Mouse (Mus musculus) cerebellum, adult 2 months (tissue): ENCODE measurements around the gene Atp2b2. TPM values are rescaled to one million over a fixed set of nuclear protein-coding genes. Genes with fewer than 3 reads are reported as not detected.

Experiments used
- DNase-seq, 2 experiments: peaks; one replicate each; pipeline ENCODE4 v3.0.0; 2021
- H3K27ac ChIP-seq: fragments of 200-500 bp; 2 replicates; pipeline ENCODE4 v1.5.1; 2012; ENCODE audit warnings: low read length, control low read depth, inconsistent platforms; ENCODE audit not compliant: insufficient read depth
- H3K27me3 ChIP-seq: fragments of 200-500 bp; 2 replicates; pipeline ENCODE4 v1.6.1; 2012; ENCODE audit warnings: inconsistent platforms, mild to moderate bottlenecking, low read length, moderate library complexity; ENCODE audit not compliant: control insufficient read depth, insufficient read depth
- H3K4me1 ChIP-seq: fragments of 200-500 bp; 2 replicates; pipeline ENCODE4 v1.6.1; 2011; ENCODE audit warnings: low read length; ENCODE audit not compliant: control insufficient read depth, insufficient read depth
- H3K4me3 ChIP-seq: fragments of 200-500 bp; replicated peaks from 2 replicates; pipeline ENCODE3; 2011; ENCODE audit warnings: mild to moderate bottlenecking, low read depth, low read length, control low read depth; ENCODE audit not compliant: insufficient read depth
- CTCF ChIP-seq: fragments of 200-500 bp; IDR thresholded peaks from 2 replicates; pipeline ENCODE4 v1.5.1; 2011; ENCODE audit warnings: low read depth, mild to moderate bottlenecking, control low read depth, low read length, moderate library complexity, borderline replicate concordance; ENCODE audit not compliant: insufficient read depth
- POLR2A ChIP-seq: fragments of 200-500 bp; IDR thresholded peaks from 2 replicates; pipeline ENCODE4 v1.6.1; 2011; ENCODE audit warnings: low read length, control low read depth, borderline replicate concordance; ENCODE audit not compliant: insufficient read depth
- WGBS: fragments of 180-500 bp; shearing (Covaris S2); methylation state at CpG from one replicate; pipeline ENCODE4 v1.1.7; 2018; 5-methylcytosine and 5-hydroxymethylcytosine counted together
- polyA plus RNA-seq: library from polyadenylated mRNA; depleted of rRNA; stranded (reverse); fragments of >200 nt; gene quantifications from 2 replicates; pipeline ENCODE4 v1.2.3, GENCODE M21; 2012

Gene Atp2b2
- polyA plus RNA-seq, 1 experiment, result 217 TPM

DNA sequence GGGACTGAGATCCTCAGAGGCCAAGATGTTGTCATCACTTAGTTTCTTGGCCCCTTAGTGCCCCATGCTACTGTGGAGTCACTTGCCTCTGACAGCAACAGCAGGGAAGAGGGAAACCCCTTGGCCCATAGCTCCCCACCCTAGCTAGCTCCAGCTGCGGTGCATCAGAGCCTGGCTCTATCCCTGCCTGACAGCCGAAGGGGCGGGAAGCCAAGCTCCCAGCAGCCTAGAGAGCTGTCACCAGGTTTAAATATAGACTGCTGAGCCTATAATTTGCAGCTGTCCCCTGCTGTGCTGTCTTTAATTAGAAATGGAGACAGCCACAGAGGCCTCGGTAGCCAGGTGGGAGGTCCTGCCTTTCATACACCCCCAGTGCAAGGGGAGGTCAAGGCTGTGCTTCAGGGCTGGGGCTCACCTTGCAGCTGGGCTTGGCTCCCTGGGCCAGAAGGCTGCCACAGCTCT is 247.1 kb downstream of the Atp2b2 start:
- WGBS, result 0% methylated on average over 4 of the region's 4 CpGs
- H3K4me1 ChIP-seq, result peaks cover 16% of the 10 kb centered on the region
- no peak overlapping the region for H3K4me3 ChIP-seq
- no peaks in the 10 kb centered on the region for H3K27me3 ChIP-seq
- peak overlapping the region; percentile 33; the same call in 1 of the 2 replicates for H3K27ac ChIP-seq
- DNase-seq, result peak; percentile 57 to 68
- TF ChIP-seq POLR2A (no peak), CTCF (no peak)

DNA sequence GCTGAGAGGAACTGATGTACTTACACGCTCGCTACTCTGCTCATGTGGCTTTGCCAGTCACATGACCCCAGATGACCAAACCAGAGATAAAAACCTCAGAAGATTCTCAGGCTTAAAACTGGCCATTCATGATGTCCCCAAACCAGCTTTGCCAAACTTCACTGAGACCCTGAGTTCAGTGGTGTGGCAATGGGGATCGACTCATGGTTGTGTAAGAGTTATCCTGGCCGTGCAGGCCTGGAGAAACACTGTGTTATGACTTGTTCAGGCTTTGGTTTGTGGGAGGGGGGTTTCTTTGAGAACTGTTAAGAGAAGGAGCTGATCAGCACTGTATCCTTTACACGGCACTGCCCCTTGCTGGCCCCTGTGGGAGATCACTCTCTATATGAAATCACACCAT is 250.0 kb downstream of the Atp2b2 start:
- WGBS, result 67% methylated on average over 5 of the region's 5 CpGs

DNA sequence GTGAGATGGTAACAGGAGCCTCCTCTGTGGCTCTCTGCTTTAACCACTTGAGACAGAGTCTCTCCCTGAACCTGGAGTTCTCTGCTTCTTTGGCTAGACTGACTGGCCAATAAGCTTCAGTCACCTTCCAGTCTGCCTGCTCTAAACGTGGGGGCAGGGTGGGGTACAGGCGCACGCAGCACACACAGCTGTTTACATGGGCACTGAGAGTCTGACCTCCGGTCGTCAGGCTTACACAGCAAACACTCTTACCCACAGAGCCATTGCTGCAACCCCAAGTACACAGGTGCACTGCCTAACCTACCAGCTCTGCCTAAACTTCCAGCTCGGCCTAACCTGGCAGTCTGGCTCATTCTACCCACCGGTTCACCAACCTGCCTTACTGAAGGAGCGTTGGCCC is 251.4 kb downstream of the Atp2b2 start:
- H3K4me3 ChIP-seq, result no peak overlapping the region
- TF ChIP-seq POLR2A (no peak), CTCF (no peak)
- H3K4me1 ChIP-seq, result peaks cover 13% of the 10 kb centered on the region

More for the DNA sequence above, 250.0 kb downstream of the Atp2b2 start:
- Histone ChIP-seq H3K27me3 (no peaks in the 10 kb centered on the region), H3K4me1 (peaks cover 16% of the 10 kb centered on the region), H3K27ac (no peak overlapping the region), H3K4me3 (no peak overlapping the region)
- TF ChIP-seq CTCF (no peak), POLR2A (no peak)
- DNase-seq, result no peak

DNA sequence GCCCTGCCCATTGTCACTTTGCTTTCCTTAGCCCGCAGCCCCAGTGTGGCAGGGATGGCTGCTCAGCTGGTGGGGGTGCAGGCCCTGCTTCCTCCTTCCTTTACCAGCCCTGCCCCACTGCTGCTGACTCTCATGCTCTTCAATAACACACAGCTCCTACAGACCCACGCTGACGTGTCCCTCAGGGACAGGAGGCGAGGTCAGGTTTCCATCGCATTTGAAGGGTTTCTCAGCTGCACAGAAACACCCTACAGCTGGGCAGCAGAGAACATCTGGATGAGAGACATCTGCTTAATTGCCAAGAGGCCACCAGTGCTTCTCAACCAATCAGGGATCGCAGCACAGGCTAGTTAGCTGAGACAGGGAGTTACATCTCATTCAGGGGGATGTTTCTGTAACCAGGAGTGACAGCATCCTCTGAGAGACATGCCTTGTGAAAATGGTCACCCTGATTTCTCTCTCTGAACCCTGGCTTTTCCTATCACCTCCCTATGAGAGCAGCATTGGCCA is 254.9 kb downstream of the Atp2b2 start:
- no peaks in the 10 kb centered on the region for H3K27me3 ChIP-seq
- no peak for TF ChIP-seq POLR2A
- TF ChIP-seq CTCF, result no peak
- H3K4me3 ChIP-seq, result no peak overlapping the region
- H3K27ac ChIP-seq, result no peak overlapping the region
- WGBS, result 70% methylated on average over 6 of the region's 6 CpGs
- H3K4me1 ChIP-seq, result no peaks in the 10 kb centered on the region
- DNase-seq, result no peak

More for the DNA sequence above, 251.4 kb downstream of the Atp2b2 start:
- 78% methylated on average over 8 of the region's 8 CpGs for WGBS
- Histone ChIP-seq H3K27ac (no peak overlapping the region), H3K27me3 (no peaks in the 10 kb centered on the region)
- DNase-seq, result no peak

DNA sequence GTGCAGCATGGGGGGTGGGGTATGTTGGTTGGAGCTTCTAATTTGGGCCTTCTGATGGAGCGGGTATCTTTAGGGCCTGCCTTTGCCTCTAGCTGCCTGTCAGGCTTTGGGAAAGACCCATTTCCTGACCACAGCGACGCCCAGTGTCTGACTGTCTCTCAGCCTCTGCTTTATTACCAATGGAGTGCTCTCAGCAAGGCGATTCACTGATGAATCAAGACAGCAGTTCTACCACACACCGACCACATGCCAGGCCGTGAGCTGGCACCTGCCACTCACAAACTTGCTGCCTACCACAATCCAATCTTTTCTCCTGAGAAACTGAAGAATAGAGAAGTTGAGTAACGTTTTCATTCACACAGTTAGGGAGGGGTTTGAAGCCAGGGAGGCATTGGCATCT is 256.8 kb downstream of the Atp2b2 start:
- Histone ChIP-seq H3K27me3 (no peaks in the 10 kb centered on the region), H3K4me1 (no peaks in the 10 kb centered on the region), H3K27ac (no peak overlapping the region), H3K4me3 (no peak overlapping the region)
- DNase-seq, result no peak
- 80% methylated on average over 7 of the region's 7 CpGs for WGBS
- TF ChIP-seq POLR2A (no peak), CTCF (no peak)

DNA sequence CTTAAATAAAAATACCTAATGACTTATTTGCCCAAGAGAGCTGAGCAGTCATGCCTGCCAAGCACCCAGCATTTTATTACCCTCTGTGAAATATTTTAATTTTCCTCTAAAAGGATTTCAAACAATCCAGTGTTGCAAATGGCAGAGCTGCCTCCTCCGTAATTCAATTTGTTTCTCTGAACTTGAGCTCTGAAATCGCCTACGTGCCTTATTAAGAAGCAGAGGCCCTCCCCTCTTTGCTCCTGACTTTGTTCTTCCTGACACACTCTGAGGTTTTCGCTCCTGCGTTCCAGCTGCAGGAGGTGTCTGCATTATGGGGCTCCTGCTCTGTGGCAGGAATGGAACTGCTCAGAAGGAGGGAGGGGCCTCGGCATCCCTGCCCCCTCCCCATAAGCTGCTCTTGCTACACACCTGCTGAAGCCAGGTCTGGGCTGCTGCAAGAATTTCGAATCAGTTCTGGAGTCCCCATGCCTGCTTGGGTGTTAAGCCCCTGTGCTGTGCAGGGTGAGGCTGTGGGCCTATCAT is 264.1 kb downstream of the Atp2b2 start:
- no peak for DNase-seq
- 77% methylated on average over 7 of the region's 7 CpGs for WGBS
- no peak overlapping the region for H3K4me3 ChIP-seq

GRCm38 (mm10) chr6:113768804-113769203 is 273.6 kb downstream of the Atp2b2 start:
- DNase-seq, result no peak
- no peaks in the 10 kb centered on the region for H3K4me1 ChIP-seq
- no peaks in the 10 kb centered on the region for H3K27me3 ChIP-seq
- TF ChIP-seq CTCF (no peak), POLR2A (no peak)
- H3K4me3 ChIP-seq, result no peak overlapping the region
- no peak overlapping the region for H3K27ac ChIP-seq
- WGBS, result 42% methylated on average over 11 of the region's 11 CpGs

More for the DNA sequence above, 264.1 kb downstream of the Atp2b2 start:
- no peak overlapping the region for H3K27ac ChIP-seq
- no peaks in the 10 kb centered on the region for H3K4me1 ChIP-seq
- TF ChIP-seq CTCF (no peak), POLR2A (no peak)
- no peaks in the 10 kb centered on the region for H3K27me3 ChIP-seq

DNA sequence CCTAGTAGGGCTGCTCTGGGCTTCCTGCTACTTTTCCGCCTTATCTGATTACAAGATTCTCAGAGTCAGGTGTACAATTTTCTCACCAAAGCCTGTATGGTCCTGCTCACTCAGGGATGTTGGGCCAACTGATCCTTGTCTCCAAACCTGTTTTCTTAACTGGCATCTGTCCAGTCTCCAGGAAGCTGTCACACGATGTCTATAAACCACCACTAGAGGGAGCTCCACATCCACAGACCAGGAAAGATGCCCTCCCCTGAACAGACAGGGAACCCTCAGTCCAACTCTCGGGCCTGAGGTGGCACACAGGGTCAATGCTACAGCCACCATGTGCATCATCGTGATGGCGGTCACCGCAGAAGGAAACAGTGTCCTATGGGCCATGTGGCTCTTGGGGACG is 280.8 kb downstream of the Atp2b2 start:
- Histone ChIP-seq H3K27ac (no peak overlapping the region), H3K4me3 (no peak overlapping the region), H3K27me3 (no peaks in the 10 kb centered on the region), H3K4me1 (peaks cover 2% of the 10 kb centered on the region)
- peak; percentile 73 to 74 for DNase-seq
- TF ChIP-seq POLR2A (no peak), CTCF (peak; percentile 94)
- WGBS, result 25% methylated on average over 7 of the region's 7 CpGs
